8 mouse cellular contexts compared by ENCODE assay signal in genomic region chr3:90434073-90434730, GRCm38 (mm10). TPM values are rescaled to one million over a fixed set of nuclear protein-coding genes. Genes with fewer than 3 reads are reported as not detected.
DNase-seq lines count a peak whose midpoint lies in the region; ATAC-seq and TF ChIP-seq lines count a peak whose summit lies in the region.

No protein-coding gene starts in this region.

- WGBS in hindbrain, embryonic 13.5 days: 59% methylated on average over 11 of the region's 11 CpGs
- 51% methylated on average over 11 of the region's 11 CpGs for WGBS in liver, embryonic 12.5 days (ENCODE audit: insufficient replicate concordance)
- WGBS in neural tube, embryonic 14.5 days: 60% methylated on average over 11 of the region's 11 CpGs

- peak overlapping the region; percentile 55 for H3K4me2 ChIP-seq in hindbrain, embryonic 13.5 days
- H3K4me2 ChIP-seq in liver, embryonic 12.5 days: peak overlapping the region; percentile 98
- H3K4me2 ChIP-seq in neural tube, embryonic 14.5 days (ENCODE audit: low read depth, low read length): peak overlapping the region; percentile 93

- H3K79me2 ChIP-seq in C2C12 (ENCODE audit: control insufficient read depth, insufficient read depth): peaks cover 37% of the 10 kb centered on the region

- H3K9me3 ChIP-seq in hindbrain, embryonic 13.5 days: no peaks in the 10 kb centered on the region
- no peaks in the 10 kb centered on the region for H3K9me3 ChIP-seq in liver, embryonic 12.5 days (replicated peaks)
- H3K9me3 ChIP-seq in neural tube, embryonic 14.5 days (ENCODE audit: control insufficient read depth, low read length): no peaks in the 10 kb centered on the region

- no peaks in the 10 kb centered on the region for H3K27me3 ChIP-seq in C2C12 (ENCODE audit: control insufficient read depth, insufficient read depth, insufficient read length)
- H3K27me3 ChIP-seq in hindbrain, embryonic 13.5 days: no peaks in the 10 kb centered on the region
- H3K27me3 ChIP-seq in liver, embryonic 12.5 days (replicated peaks): no peaks in the 10 kb centered on the region
- no peaks in the 10 kb centered on the region for H3K27me3 ChIP-seq in neural tube, embryonic 14.5 days (ENCODE audit: control insufficient read depth, insufficient read depth, low read length)

- H3K4me3 ChIP-seq in C2C12 (ENCODE audit: insufficient read depth, poor library complexity, severe bottlenecking): peak overlapping the region; percentile 32
- H3K4me3 ChIP-seq in bone marrow macrophage, adult 2 months (ENCODE audit: insufficient read depth, low read length): peak overlapping the region; percentile 70
- H3K4me3 ChIP-seq in hindbrain, embryonic 13.5 days: peak overlapping the region; percentile 80
- peak overlapping the region; percentile 87 for H3K4me3 ChIP-seq in liver, embryonic 12.5 days
- H3K4me3 ChIP-seq in neural tube, embryonic 14.5 days (ENCODE audit: low read depth, low read length): peak overlapping the region; percentile 66

- H3ac ChIP-seq in C2C12 (ENCODE audit: control insufficient read depth, insufficient read length, low read depth): peak overlapping the region; percentile 46

- H3K36me3 ChIP-seq in C2C12 (ENCODE audit: control insufficient read depth, insufficient read depth): peaks cover 15% of the 10 kb centered on the region
- H3K36me3 ChIP-seq in hindbrain, embryonic 13.5 days: peaks cover 12% of the 10 kb centered on the region; the same call in 1 of the 2 replicates
- no peaks in the 10 kb centered on the region for H3K36me3 ChIP-seq in liver, embryonic 12.5 days
- no peaks in the 10 kb centered on the region for H3K36me3 ChIP-seq in neural tube, embryonic 14.5 days (ENCODE audit: control insufficient read depth, insufficient read depth, low read length)

- TF ChIP-seq POLR2A in bone marrow macrophage, adult 2 months (IDR thresholded peaks at IDR 0.05; ENCODE audit: borderline replicate concordance, low read depth, low read length): no peak

- peaks cover 32% of the 10 kb centered on the region for H3K4me1 ChIP-seq in bone marrow macrophage, adult 2 months (ENCODE audit: control insufficient read depth, insufficient read depth, low read length)
- H3K4me1 ChIP-seq in hindbrain, embryonic 13.5 days (replicated peaks): peaks cover 38% of the 10 kb centered on the region
- peaks cover 44% of the 10 kb centered on the region for H3K4me1 ChIP-seq in liver, embryonic 12.5 days
- peaks cover 17% of the 10 kb centered on the region for H3K4me1 ChIP-seq in neural tube, embryonic 14.5 days (ENCODE audit: control insufficient read depth, insufficient read depth, low read length)

- H3K9ac ChIP-seq in hindbrain, embryonic 13.5 days: peak overlapping the region; percentile 56
- peak overlapping the region; percentile 92 for H3K9ac ChIP-seq in liver, embryonic 12.5 days
- H3K9ac ChIP-seq in neural tube, embryonic 14.5 days (replicated peaks; ENCODE audit: low read depth, low read length): no peak overlapping the region

- no peak for TF ChIP-seq CTCF in C2C12 (IDR thresholded peaks at IDR 0.05; ENCODE audit: control insufficient read depth, insufficient read depth, insufficient read length)
- TF ChIP-seq CTCF in bone marrow macrophage, adult 2 months (IDR thresholded peaks at IDR 0.05; ENCODE audit: low read depth, low read length): no peak

- peak overlapping the region; percentile 39; the same call in 1 of the 2 replicates for H3K27ac ChIP-seq in bone marrow macrophage, adult 2 months (ENCODE audit: insufficient read depth, low read depth, low read length)
- H3K27ac ChIP-seq in hindbrain, embryonic 13.5 days: no peak overlapping the region
- peak overlapping the region; percentile 97 for H3K27ac ChIP-seq in liver, embryonic 12.5 days
- H3K27ac ChIP-seq in neural tube, embryonic 14.5 days (ENCODE audit: low read depth, low read length): peak overlapping the region; percentile 87; the same call in 1 of the 2 replicates

- H3K79me3 ChIP-seq in C2C12 (ENCODE audit: low read depth): peaks cover 16% of the 10 kb centered on the region

- ATAC-seq in hindbrain, embryonic 13.5 days (ENCODE audit: low FRiP score): no peak; the same call in 1 of the 2 replicates
- no peak for ATAC-seq in liver, embryonic 12.5 days
- ATAC-seq in neural tube, embryonic 14.5 days (ENCODE audit: low read depth): no peak

- intact Hi-C loops in left cerebral cortex, postnatal 36 days (cut with DNase I): loop anchor here (5.0 kb wide), 1 partner anchor 33 kb away; the partner anchor contains the start of gene Npr1

- no peak for DNase-seq in thymus, postnatal 10 days (ENCODE audit: low spot score in 2 of 2)
- no peak for DNase-seq in left cerebral cortex, postnatal 36 days (ENCODE audit: low spot score in 2 of 2)
- DNase-seq in frontal cortex, postnatal 36 days (ENCODE audit: low spot score in 2 of 2): no peak

TF ChIP-seq in C2C12, 6 proteins besides CTCF, POLR2A, EP300 and RAD21:
- TF ChIP-seq CEBPB (IDR thresholded peaks at IDR 0.05; ENCODE audit: low read depth) (no peak), MYOD1 (IDR thresholded peaks at IDR 0.05; ENCODE audit: control insufficient read depth, insufficient read length, low read depth) (no peak), USF1 (IDR thresholded peaks at IDR 0.05; ENCODE audit: low read depth) (no peak)
TF ChIP-seq in C2C12: peak in this region for 0.

RNA-seq across cellular contexts. Expression of gene Ints3, which starts 0.8 kb away (rescaled TPM):
- 39.3 TPM for polyA plus RNA-seq in C2C12 (2012; fragmentation: generic; extraction: Trizol)
- polyA plus RNA-seq in bone marrow macrophage, adult 2 months (2012; ENCODE audit: insufficient read depth, insufficient read length, missing spikeins): 18.9 and 20.4 TPM in 2 replicates
- polyA plus RNA-seq in hindbrain, embryonic 13.5 days (2015; fragmentation: Nextera tagmentation; extraction: Ambion mirVana): 29.9 and 30.1 TPM in 2 replicates
- polyA plus RNA-seq in liver, embryonic 12.5 days (2016; fragmentation: Nextera tagmentation; extraction: Ambion mirVana): 20.8 and 21.4 TPM in 2 replicates
- polyA plus RNA-seq in neural tube, embryonic 14.5 days (2014; fragmentation: Nextera tagmentation; extraction: Ambion mirVana): 30.1 and 35.2 TPM in 2 replicates
- total RNA-seq in left cerebral cortex, postnatal 36 days (2021): 10 to 100 TPM; 57.6 to 70.1 TPM

RNA-seq across cellular contexts. Expression of gene Npr1, which starts 31.5 kb away (rescaled TPM):
- 1.0 TPM for polyA plus RNA-seq in C2C12 (2012; fragmentation: generic; extraction: Trizol)
- 0.17 and 0.89 TPM in 2 replicates for polyA plus RNA-seq in bone marrow macrophage, adult 2 months (2012; ENCODE audit: insufficient read depth, insufficient read length, missing spikeins)
- 3.5 and 3.7 TPM in 2 replicates for polyA plus RNA-seq in hindbrain, embryonic 13.5 days (2015; fragmentation: Nextera tagmentation; extraction: Ambion mirVana)
- polyA plus RNA-seq in liver, embryonic 12.5 days (2016; fragmentation: Nextera tagmentation; extraction: Ambion mirVana): 5.1 and 5.3 TPM in 2 replicates
- polyA plus RNA-seq in neural tube, embryonic 14.5 days (2014; fragmentation: Nextera tagmentation; extraction: Ambion mirVana): 1.4 and 4.0 TPM in 2 replicates
- total RNA-seq in left cerebral cortex, postnatal 36 days (2021): 1 to 10 TPM; 2.5 to 4.2 TPM

RNA-seq across cellular contexts. Expression of gene Ilf2, which starts 41.7 kb away (rescaled TPM):
- 93.9 TPM for polyA plus RNA-seq in C2C12 (2012; fragmentation: generic; extraction: Trizol)
- 29.3 and 29.8 TPM in 2 replicates for polyA plus RNA-seq in bone marrow macrophage, adult 2 months (2012; ENCODE audit: insufficient read depth, insufficient read length, missing spikeins)
- 303 and 314 TPM in 2 replicates for polyA plus RNA-seq in hindbrain, embryonic 13.5 days (2015; fragmentation: Nextera tagmentation; extraction: Ambion mirVana)
- 100 and 103 TPM in 2 replicates for polyA plus RNA-seq in liver, embryonic 12.5 days (2016; fragmentation: Nextera tagmentation; extraction: Ambion mirVana)
- 262 and 269 TPM in 2 replicates for polyA plus RNA-seq in neural tube, embryonic 14.5 days (2014; fragmentation: Nextera tagmentation; extraction: Ambion mirVana)
- total RNA-seq in left cerebral cortex, postnatal 36 days (2021): 10 to 100 TPM; 73.5 to 82.2 TPM

RNA-seq across cellular contexts. Expression of gene Slc27a3, which starts 44.5 kb away (rescaled TPM):
- polyA plus RNA-seq in C2C12 (2012; fragmentation: generic; extraction: Trizol): 8.6 TPM
- polyA plus RNA-seq in bone marrow macrophage, adult 2 months (2012; ENCODE audit: insufficient read depth, insufficient read length, missing spikeins): 0.72 and 0.83 TPM in 2 replicates
- 24.9 and 26.5 TPM in 2 replicates for polyA plus RNA-seq in hindbrain, embryonic 13.5 days (2015; fragmentation: Nextera tagmentation; extraction: Ambion mirVana)
- polyA plus RNA-seq in liver, embryonic 12.5 days (2016; fragmentation: Nextera tagmentation; extraction: Ambion mirVana): 3.7 and 4.1 TPM in 2 replicates
- 21.3 and 21.7 TPM in 2 replicates for polyA plus RNA-seq in neural tube, embryonic 14.5 days (2014; fragmentation: Nextera tagmentation; extraction: Ambion mirVana)
- total RNA-seq in left cerebral cortex, postnatal 36 days (2021): 1 to 10 TPM; 4.8 to 6.2 TPM

RNA-seq across cellular contexts. Expression of gene Snapin, which starts 56.6 kb away (rescaled TPM):
- 18.8 TPM for polyA plus RNA-seq in C2C12 (2012; fragmentation: generic; extraction: Trizol)
- 96.6 and 101 TPM in 2 replicates for polyA plus RNA-seq in bone marrow macrophage, adult 2 months (2012; ENCODE audit: insufficient read depth, insufficient read length, missing spikeins)
- 90.1 and 95.6 TPM in 2 replicates for polyA plus RNA-seq in hindbrain, embryonic 13.5 days (2015; fragmentation: Nextera tagmentation; extraction: Ambion mirVana)
- polyA plus RNA-seq in liver, embryonic 12.5 days (2016; fragmentation: Nextera tagmentation; extraction: Ambion mirVana): 24.2 and 27.0 TPM in 2 replicates
- 106 and 112 TPM in 2 replicates for polyA plus RNA-seq in neural tube, embryonic 14.5 days (2014; fragmentation: Nextera tagmentation; extraction: Ambion mirVana)
- 10 to 100 TPM; 52.8 to 54.7 TPM for total RNA-seq in left cerebral cortex, postnatal 36 days (2021)

Comparison
In these comparisons a context has a peak if more than half of its experiments do, and no peak if none do; other contexts are left out.
1. H3K4me3 ChIP-seq: peak in every context shown above with its lines; median percentile 87 in liver, embryonic 12.5 days; 80 in hindbrain, embryonic 13.5 days; 70 in bone marrow macrophage, adult 2 months; 66 in neural tube, embryonic 14.5 days; 32 in C2C12.